Mouse (Mus musculus) embryonic facial prominence, embryonic 11.5 days (tissue): ENCODE measurements around the gene Cbx5. TPM values are rescaled to one million over a fixed set of nuclear protein-coding genes. Genes with fewer than 3 reads are reported as not detected.

Experiments
- ATAC-seq: fragments of 200-750 bp; cut with Nextera tagmentation; replicated peaks from 2 replicates; pipeline ENCODE4 v1.8.0; 2017; ENCODE audit warnings: low read depth; ENCODE audit not compliant: insufficient number of reproducible peaks, low FRiP score, low TSS enrichment
- DNase-seq: peaks from one replicate; pipeline ENCODE4 v3.0.0-alpha.2; 2015; ENCODE audit warnings: low spot score
- H3K27ac ChIP-seq: fragments of 300-500 bp; sonication (generic); replicated peaks from 2 replicates; pipeline ENCODE4 v1.5.1; 2014; ENCODE audit warnings: mild to moderate bottlenecking, low read depth, low read length, control low read depth
- H3K27me3 ChIP-seq: fragments of 300-500 bp; sonication (generic); 2 replicates; pipeline ENCODE4 v1.6.1; 2014; ENCODE audit warnings: mild to moderate bottlenecking, low read length, moderate library complexity, mixed read lengths; ENCODE audit not compliant: control insufficient read depth, insufficient read depth
- H3K36me3 ChIP-seq: fragments of 300-500 bp; sonication (generic); replicated peaks from 2 replicates; pipeline ENCODE4 v1.6.1; 2014; ENCODE audit warnings: low read depth, mild to moderate bottlenecking, low read length, moderate library complexity, mixed read lengths; ENCODE audit not compliant: control insufficient read depth, insufficient read depth
- H3K4me1 ChIP-seq: fragments of 300-500 bp; sonication (generic); 2 replicates; pipeline ENCODE4 v1.6.1; 2014; ENCODE audit warnings: low read length, mixed read lengths; ENCODE audit not compliant: control insufficient read depth, insufficient read depth
- H3K4me2 ChIP-seq: fragments of 300-500 bp; sonication (generic); 2 replicates; pipeline ENCODE4 v1.6.1; 2014; ENCODE audit warnings: low read depth, mild to moderate bottlenecking, control low read depth, low read length, moderate library complexity
- H3K4me3 ChIP-seq: fragments of 300-500 bp; sonication (generic); 2 replicates; pipeline ENCODE4 v1.5.1; 2014; ENCODE audit warnings: low read depth, low read length, control low read depth
- H3K9ac ChIP-seq: fragments of 300-500 bp; sonication (generic); replicated peaks from 2 replicates; pipeline ENCODE4 v1.6.1; 2014; ENCODE audit warnings: mild to moderate bottlenecking, control low read depth, low read length
- H3K9me3 ChIP-seq: fragments of 300-500 bp; sonication (generic); replicated peaks from 2 replicates; pipeline ENCODE4 v1.6.1; 2016; ENCODE audit warnings: mild to moderate bottlenecking, low read length, inconsistent platforms, mixed read lengths; ENCODE audit not compliant: control insufficient read depth
- WGBS: fragments of 180-500 bp; shearing (Covaris S2); extraction: QIAGEN DNeasy Blood & Tissue Kit; methylation state at CpG from one replicate; pipeline ENCODE4 v1.1.7; 2014; 5-methylcytosine and 5-hydroxymethylcytosine counted together
- polyA plus RNA-seq: library from polyadenylated mRNA; unstranded; fragments of >200 nt; fragmentation: Nextera tagmentation; extraction: Ambion mirVana; gene quantifications from 2 replicates; pipeline ENCODE4 v1.2.1, GENCODE M21; 2014

The Cbx5 gene
- polyA plus RNA-seq, 1 experiment from 2014 or later = 217 TPM

GRCm38 (mm10) chr15:103221386-103221785 lies 18.2 kb downstream of the Cbx5 start:
- H3K4me3 ChIP-seq = no peak overlapping the region
- no peaks in the 10 kb centered on the region for H3K9me3 ChIP-seq
- H3K9ac ChIP-seq = no peak overlapping the region
- DNase-seq (no peak), ATAC-seq (no peak)
- 85% methylated on average over 1 of the region's 1 CpGs for WGBS
- no peaks in the 10 kb centered on the region for H3K27me3 ChIP-seq
- no peaks in the 10 kb centered on the region for H3K4me1 ChIP-seq
- H3K27ac ChIP-seq = no peak overlapping the region
- H3K36me3 ChIP-seq = no peaks in the 10 kb centered on the region
- H3K4me2 ChIP-seq = no peak overlapping the region

GRCm38 (mm10) chr15:103220785-103221184 lies 18.8 kb downstream of the Cbx5 start:
- Histone ChIP-seq H3K4me1 (no peaks in the 10 kb centered on the region), H3K27ac (no peak overlapping the region), H3K9me3 (no peaks in the 10 kb centered on the region), H3K36me3 (no peaks in the 10 kb centered on the region), H3K4me3 (no peak overlapping the region), H3K27me3 (no peaks in the 10 kb centered on the region), H3K4me2 (no peak overlapping the region), H3K9ac (no peak overlapping the region)
- ATAC-seq (no peak), DNase-seq (no peak)
- 85% methylated on average over 3 of the region's 3 CpGs for WGBS

- Histone ChIP-seq H3K27me3 (no peaks in the 10 kb centered on the region), H3K36me3 (no peaks in the 10 kb centered on the region; the same call in 1 of the 2 replicates), H3K4me3 (no peak overlapping the region), H3K9ac (0 out of 2 replicates have a peak overlapping the region, but pooled peaks have one; percentile 0), H3K9me3 (no peaks in the 10 kb centered on the region), H3K27ac (peak overlapping the region; percentile 81), H3K4me2 (peak overlapping the region; percentile 28), H3K4me1 (no peaks in the 10 kb centered on the region; the same call in 1 of the 2 replicates)
- WGBS = 17% methylated on average over 2 of the region's 2 CpGs
- DNase-seq (no peak), ATAC-seq (0 out of 2 replicates have a peak, but pooled peaks have one; percentile 12)
Observed at GRCm38 (mm10) chr15:103216052-103216451, 23.6 kb downstream of the Cbx5 start.

GRCm38 (mm10) chr15:103214971-103215907 lies 24.4 kb downstream of the Cbx5 start:
- no peaks in the 10 kb centered on the region for H3K27me3 ChIP-seq
- peak overlapping the region; percentile 11 for H3K4me3 ChIP-seq
- H3K27ac ChIP-seq = peak overlapping the region; percentile 81
- peak; percentile 98 for DNase-seq
- no peaks in the 10 kb centered on the region; the same call in 1 of the 2 replicates for H3K36me3 ChIP-seq
- H3K9me3 ChIP-seq = no peaks in the 10 kb centered on the region
- H3K4me1 ChIP-seq = no peaks in the 10 kb centered on the region; the same call in 1 of the 2 replicates
- ATAC-seq = peak; percentile 96
- WGBS = under 1% methylated on average over 15 of the region's 15 CpGs
- H3K9ac ChIP-seq = peak overlapping the region; percentile 27
- H3K4me2 ChIP-seq = peak overlapping the region; percentile 28

GRCm38 (mm10) chr15:103214149-103214548 lies 25.5 kb downstream of the Cbx5 start:
- ATAC-seq = no peak
- peaks cover 3% of the 10 kb centered on the region for H3K36me3 ChIP-seq
- H3K9ac ChIP-seq = peak overlapping the region; percentile 28; the same call in 1 of the 2 replicates
- no peak for DNase-seq
- H3K4me1 ChIP-seq = no peaks in the 10 kb centered on the region; the same call in 1 of the 2 replicates
- no peaks in the 10 kb centered on the region for H3K27me3 ChIP-seq
- 13% methylated on average over 2 of the region's 2 CpGs for WGBS
- H3K4me2 ChIP-seq = peak overlapping the region; percentile 32
- no peaks in the 10 kb centered on the region for H3K9me3 ChIP-seq
- H3K27ac ChIP-seq = peak overlapping the region; percentile 75
- H3K4me3 ChIP-seq = peak overlapping the region; percentile 10; the same call in 1 of the 2 replicates

- 63% methylated on average over 2 of the region's 2 CpGs for WGBS
- ATAC-seq = no peak
- H3K27ac ChIP-seq = no peak overlapping the region
- no peaks in the 10 kb centered on the region for H3K27me3 ChIP-seq
- H3K4me3 ChIP-seq = no peak overlapping the region
- no peaks in the 10 kb centered on the region for H3K9me3 ChIP-seq
- DNase-seq = no peak
- no peak overlapping the region for H3K9ac ChIP-seq
- no peaks in the 10 kb centered on the region for H3K4me1 ChIP-seq
- no peak overlapping the region for H3K4me2 ChIP-seq
- peaks cover 3% of the 10 kb centered on the region for H3K36me3 ChIP-seq
Observed at GRCm38 (mm10) chr15:103205156-103205555, 34.5 kb downstream of the Cbx5 start.

GRCm38 (mm10) chr15:103202088-103202793 lies 37.4 kb downstream of the Cbx5 start:
- ATAC-seq (no peak), DNase-seq (no peak)
- no peaks in the 10 kb centered on the region for H3K27me3 ChIP-seq
- no peaks in the 10 kb centered on the region for H3K9me3 ChIP-seq
- no peak overlapping the region for H3K4me3 ChIP-seq
- no peak overlapping the region for H3K4me2 ChIP-seq
- no peaks in the 10 kb centered on the region for H3K4me1 ChIP-seq
- H3K36me3 ChIP-seq = peaks cover 7% of the 10 kb centered on the region
- H3K9ac ChIP-seq = no peak overlapping the region
- 68% methylated on average over 6 of the region's 6 CpGs for WGBS
- H3K27ac ChIP-seq = no peak overlapping the region
